ENCODE assay signal across 22 mouse cellular contexts in genomic region chr11:68072597-68073210, GRCm38 (mm10).
A peak's percentile ranks its signal among the peaks of the same experiment; 100 is the strongest.
DNase-seq lines count a peak whose midpoint lies in the region; ATAC-seq and TF ChIP-seq lines count a peak whose summit lies in the region.
"Had no signal": no experiment of that assay in that cellular context is flagged by ENCODE, and none has a peak within 500 bp of the region (broad histone marks: within the 10 kb centered on the region; RNA-seq: fewer than 3 reads in every experiment).

No protein-coding gene starts in this region.

- no peak overlapping the region for H3K9ac ChIP-seq in heart, embryonic 11.5 days (ENCODE audit: low read depth, low read length)
- H3K9ac ChIP-seq in midbrain, embryonic 14.5 days (replicated peaks; ENCODE audit: low read length), result no peak overlapping the region
- H3K9ac ChIP-seq: embryonic facial prominence, embryonic 15.5 days; forebrain, embryonic 15.5 days; liver, embryonic 15.5 days; lung, embryonic 15.5 days; neural tube, embryonic 15.5 days had no signal

- no peaks in the 10 kb centered on the region for H3K36me3 ChIP-seq in heart, embryonic 11.5 days (ENCODE audit: control insufficient read depth, insufficient read depth, low read length)
- no peaks in the 10 kb centered on the region for H3K36me3 ChIP-seq in kidney, adult 2 months (ENCODE audit: control insufficient read depth, insufficient read depth, low read length)
- H3K36me3 ChIP-seq in midbrain, embryonic 10.5 days, result no peaks in the 10 kb centered on the region
- H3K36me3 ChIP-seq in midbrain, embryonic 14.5 days (ENCODE audit: control insufficient read depth, insufficient read depth, low read length), result no peaks in the 10 kb centered on the region
- H3K36me3 ChIP-seq: embryonic facial prominence, embryonic 15.5 days; forebrain, embryonic 15.5 days; liver, embryonic 15.5 days; lung, embryonic 15.5 days; neural tube, embryonic 15.5 days had no signal

- intact Hi-C loops in left cerebral cortex, postnatal 36 days (cut with DNase I), result no loop called here

- ATAC-seq in heart, embryonic 11.5 days (replicated peaks; ENCODE audit: insufficient number of reproducible peaks, low FRiP score, low TSS enrichment), result no peak
- no peak for ATAC-seq in midbrain, embryonic 14.5 days (ENCODE audit: low FRiP score, low TSS enrichment)
- ATAC-seq: CD4-positive, CD25-positive, alpha-beta regulatory T cell, adult 4 months; forebrain, embryonic 15.5 days; hindbrain, embryonic 16.5 days had no signal

- no peaks in the 10 kb centered on the region for H3K9me3 ChIP-seq in heart, embryonic 11.5 days (replicated peaks; ENCODE audit: control insufficient read depth, low read length)
- no peaks in the 10 kb centered on the region for H3K9me3 ChIP-seq in midbrain, embryonic 10.5 days (replicated peaks)
- no peaks in the 10 kb centered on the region for H3K9me3 ChIP-seq in midbrain, embryonic 14.5 days (ENCODE audit: control insufficient read depth, low read length)
- H3K9me3 ChIP-seq: embryonic facial prominence, embryonic 15.5 days; forebrain, embryonic 15.5 days; liver, embryonic 15.5 days; lung, embryonic 15.5 days; megakaryocyte, embryonic 14.5 days; neural tube, embryonic 15.5 days had no signal

- DNase-seq in heart, adult 18-20 months, result no peak
- DNase-seq in kidney, adult 2 months, result peak; percentile 59
- no peak for DNase-seq in kidney, postnatal 14 days
- DNase-seq in midbrain, embryonic 10.5 days (ENCODE audit: low spot score), result no peak
- DNase-seq in midbrain, embryonic 14.5 days, result no peak
- no peak for DNase-seq in embryo, embryonic 9.5 days (ENCODE audit: extremely low spot score)
- DNase-seq in left cerebral cortex, postnatal 36 days (ENCODE audit: low spot score in 2 of 2), result no peak
- DNase-seq: adrenal gland, postnatal 25 days; cerebellum, adult 8-10 months; layer of hippocampus, adult 9-11 months; liver; right cerebral cortex, adult 18-20 months; right cerebral cortex, postnatal 4 days had no signal

- no peak overlapping the region for H3K4me3 ChIP-seq in heart, embryonic 11.5 days (ENCODE audit: low read depth, low read length)
- H3K4me3 ChIP-seq in kidney, adult 2 months (ENCODE audit: insufficient read depth, low read depth, low read length), result no peak overlapping the region
- H3K4me3 ChIP-seq in midbrain, embryonic 10.5 days, result no peak overlapping the region
- no peak overlapping the region for H3K4me3 ChIP-seq in midbrain, embryonic 14.5 days (replicated peaks; ENCODE audit: low read depth, low read length)
- H3K4me3 ChIP-seq: embryonic facial prominence, embryonic 15.5 days; forebrain, embryonic 15.5 days; liver, embryonic 15.5 days; lung, embryonic 15.5 days; megakaryocyte, embryonic 14.5 days; neural tube, embryonic 15.5 days had no signal

- 0 out of 2 replicates have a peak, but pooled peaks cover 5% of the 10 kb centered on the region for H3K4me1 ChIP-seq in heart, embryonic 11.5 days (ENCODE audit: control insufficient read depth, insufficient read depth, low read length)
- H3K4me1 ChIP-seq in kidney, adult 2 months (ENCODE audit: control insufficient read depth, insufficient read depth, low read length), result peaks cover 12% of the 10 kb centered on the region; the same call in 1 of the 2 replicates
- H3K4me1 ChIP-seq in midbrain, embryonic 10.5 days, result peaks cover 19% of the 10 kb centered on the region
- 0 out of 2 replicates have a peak, but pooled peaks cover 5% of the 10 kb centered on the region for H3K4me1 ChIP-seq in midbrain, embryonic 14.5 days (ENCODE audit: control insufficient read depth, insufficient read depth, low read length)
- H3K4me1 ChIP-seq: liver, embryonic 15.5 days had no signal

- peak overlapping the region; percentile 22; the same call in 1 of the 2 replicates for H3K27ac ChIP-seq in heart, embryonic 11.5 days (ENCODE audit: low read depth, low read length)
- H3K27ac ChIP-seq in kidney, adult 2 months (ENCODE audit: insufficient read depth, low read depth, low read length), result peak overlapping the region; percentile 37; the same call in 1 of the 2 replicates
- 0 out of 2 replicates have a peak overlapping the region, but pooled peaks have one; percentile 42 for H3K27ac ChIP-seq in midbrain, embryonic 10.5 days (replicated peaks)
- H3K27ac ChIP-seq in midbrain, embryonic 14.5 days (replicated peaks; ENCODE audit: low read depth, low read length), result no peak overlapping the region
- H3K27ac ChIP-seq: embryonic facial prominence, embryonic 15.5 days; forebrain, embryonic 15.5 days; liver, embryonic 15.5 days; lung, embryonic 15.5 days; neural tube, embryonic 15.5 days had no signal

- H3K27me3 ChIP-seq in heart, embryonic 11.5 days (ENCODE audit: control insufficient read depth, insufficient read depth, low read length), result no peaks in the 10 kb centered on the region
- no peaks in the 10 kb centered on the region for H3K27me3 ChIP-seq in kidney, adult 2 months (replicated peaks; ENCODE audit: control insufficient read depth, insufficient read depth, low read length)
- H3K27me3 ChIP-seq in midbrain, embryonic 10.5 days (ENCODE audit: low read depth, poor library complexity, severe bottlenecking), result no peaks in the 10 kb centered on the region
- H3K27me3 ChIP-seq in midbrain, embryonic 14.5 days (ENCODE audit: control insufficient read depth, insufficient read depth, low read length), result no peaks in the 10 kb centered on the region
- H3K27me3 ChIP-seq: forebrain, embryonic 15.5 days; liver, embryonic 15.5 days; lung, embryonic 15.5 days; megakaryocyte, embryonic 14.5 days; neural tube, embryonic 15.5 days had no signal

- 63% methylated on average over 11 of the region's 11 CpGs for WGBS in heart, embryonic 11.5 days (ENCODE audit: insufficient replicate concordance)
- WGBS in kidney, adult 2 months, result 51% methylated on average over 11 of the region's 11 CpGs
- WGBS in midbrain, embryonic 10.5 days, result 48% methylated on average over 11 of the region's 11 CpGs
- 39% methylated on average over 11 of the region's 11 CpGs for WGBS in midbrain, embryonic 14.5 days

- no peak for TF ChIP-seq POLR2A in kidney, adult 2 months (IDR thresholded peaks at IDR 0.05; ENCODE audit: low read depth, low read length)

- no peak for TF ChIP-seq CTCF in kidney, adult 2 months (conservative IDR thresholded peaks at IDR 0.05; ENCODE audit: insufficient read depth, insufficient read length, low read depth, low read length)

- no peak overlapping the region for H3K4me2 ChIP-seq in heart, embryonic 11.5 days
- H3K4me2 ChIP-seq in midbrain, embryonic 14.5 days (ENCODE audit: low read length), result no peak overlapping the region
- H3K4me2 ChIP-seq: embryonic facial prominence, embryonic 15.5 days; forebrain, embryonic 15.5 days; liver, embryonic 15.5 days; lung, embryonic 15.5 days; neural tube, embryonic 15.5 days had no signal
